Mouse (Mus musculus) bone marrow macrophage, adult 2 months (primary cell): ENCODE results near the gene Slc1a1.

ENCODE experiments used
- CTCF ChIP-seq: IDR thresholded peaks from 2 replicates; pipeline ENCODE4 v1.5.1; 2012; ENCODE audit warnings: low read depth, mild to moderate bottlenecking, low read length, moderate library complexity
- POLR2A ChIP-seq: IDR thresholded peaks from 2 replicates; pipeline ENCODE4 v1.6.1; 2012; ENCODE audit warnings: mild to moderate bottlenecking, low read depth, low read length, borderline replicate concordance

DNA sequence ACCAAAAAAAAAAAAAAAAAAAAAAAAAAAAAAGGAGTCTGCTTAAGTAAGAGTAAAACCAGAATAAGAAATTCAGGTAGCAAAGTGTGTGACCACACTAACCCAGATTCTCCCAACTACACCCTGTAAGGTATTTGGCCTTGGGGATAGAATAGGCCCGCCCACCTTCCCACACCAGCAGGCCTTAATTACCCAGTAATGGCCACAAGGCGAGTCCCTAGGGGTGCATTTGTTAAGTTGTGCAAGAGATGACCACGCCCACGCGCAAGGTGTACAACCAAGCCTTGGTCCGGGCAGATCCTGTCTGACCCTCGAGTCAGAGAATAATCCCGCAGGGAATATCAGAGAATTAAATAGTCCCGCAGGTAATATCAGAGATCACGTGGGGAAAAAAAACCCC, 461 bp upstream of the Slc1a1 start:
- TF ChIP-seq CTCF: no peak
- no peak for TF ChIP-seq POLR2A
